In the genomic region with DNA sequence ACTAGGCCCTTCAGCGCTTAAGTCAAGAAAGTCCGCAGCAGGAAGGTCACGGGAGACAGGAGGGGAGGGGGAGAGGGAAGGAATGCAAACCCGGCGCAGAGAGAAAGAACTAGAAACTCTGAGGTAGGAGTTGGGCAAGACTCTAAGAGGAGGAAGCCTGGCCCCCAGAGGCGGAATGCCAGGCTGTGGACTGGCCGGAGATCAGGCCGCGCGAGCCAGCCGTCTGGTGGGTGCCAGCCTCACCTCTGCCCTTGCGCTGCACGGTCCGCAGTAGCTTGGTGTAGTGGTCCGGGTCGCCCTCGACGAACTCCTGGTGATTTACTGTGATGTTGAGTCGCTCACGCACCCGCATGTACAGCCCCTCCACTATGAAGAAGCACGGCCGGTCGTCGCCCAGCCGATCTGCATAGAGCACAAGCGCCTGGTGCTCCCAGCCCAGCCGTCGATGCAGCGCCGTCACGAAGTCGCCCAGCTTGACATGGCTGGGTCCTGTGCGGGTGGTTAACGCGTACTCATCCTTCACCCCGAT, we compare ENCODE assay signal across 8 mouse cellular contexts. TPM values are rescaled to one million over a fixed set of nuclear protein-coding genes. Genes with fewer than 3 reads are reported as not detected.
DNase-seq lines count a peak whose midpoint lies in the region; ATAC-seq lines count a peak whose summit lies in the region.

No protein-coding gene starts in this region.

- peaks cover 11% of the 10 kb centered on the region for H3K4me1 ChIP-seq in brown adipose tissue, adult 24 weeks (ENCODE audit: control insufficient read depth, insufficient read depth, insufficient read length, low read length)
- peaks cover 36% of the 10 kb centered on the region for H3K4me1 ChIP-seq in heart, embryonic 10.5 days

- H3K36me3 ChIP-seq in heart, embryonic 10.5 days, result no peaks in the 10 kb centered on the region

- peak overlapping the region; percentile 86 for H3K4me3 ChIP-seq in brown adipose tissue, adult 24 weeks (ENCODE audit: insufficient read depth, low read depth, low read length)
- H3K4me3 ChIP-seq in heart, embryonic 10.5 days, result peak overlapping the region; percentile 67

- peaks cover 69% of the 10 kb centered on the region for H3K27me3 ChIP-seq in heart, embryonic 10.5 days (ENCODE audit: insufficient read depth, poor library complexity, severe bottlenecking)

- ATAC-seq in megakaryocyte, adult 5-6 weeks (ENCODE audit: poor library complexity, severe bottlenecking), result peak; percentile 34

- H3K27ac ChIP-seq in brown adipose tissue, adult 24 weeks (replicated peaks; ENCODE audit: low read depth, low read length), result peak overlapping the region; percentile 84
- peak overlapping the region; percentile 81 for H3K27ac ChIP-seq in heart, embryonic 10.5 days

- DNase-seq in ZHBTc4 (ENCODE audit: low read depth, low spot score), result peak; percentile 68
- DNase-seq in heart, embryonic 10.5 days (ENCODE audit: low spot score), result no peak
- peak; percentile 43 for DNase-seq in kidney, postnatal 14 days
- DNase-seq in yolk sac, embryonic 10.5 days (ENCODE audit: low spot score), result peak; percentile 78
- no peak for DNase-seq in thymus, postnatal 4 days
- no peak for DNase-seq in layer of hippocampus, postnatal 36 days

- WGBS in heart, embryonic 10.5 days, result 7% methylated on average over 37 of the region's 37 CpGs

- no peaks in the 10 kb centered on the region for H3K9me3 ChIP-seq in heart, embryonic 10.5 days

RNA-seq across cellular contexts. Expression of gene Npr1, which starts 1.1 kb away (rescaled TPM):
- polyA plus RNA-seq in brown adipose tissue, adult 24 weeks (2012; ENCODE audit: insufficient read depth, insufficient read length, missing spikeins), result 18.0 and 27.9 TPM in 2 replicates
- polyA plus RNA-seq in heart, embryonic 10.5 days (2016; fragmentation: Nextera tagmentation; extraction: Ambion mirVana), result 7.1 and 8.7 TPM in 2 replicates
- total RNA-seq in megakaryocyte, adult 5-6 weeks (2015), result not detected in 2 replicates
- total RNA-seq in megakaryocyte, adult 5-6 weeks (2017), result 0.08 TPM in 1 of 2 replicates, not detected in the other
- total RNA-seq in layer of hippocampus, postnatal 36 days (2021), result 1 to 10 TPM; 4.6 to 6.1 TPM

RNA-seq across cellular contexts. Expression of gene Ilf2, which starts 11.3 kb away (rescaled TPM):
- polyA plus RNA-seq in brown adipose tissue, adult 24 weeks (2012; ENCODE audit: insufficient read depth, insufficient read length, missing spikeins), result 30.2 and 30.6 TPM in 2 replicates
- polyA plus RNA-seq in heart, embryonic 10.5 days (2016; fragmentation: Nextera tagmentation; extraction: Ambion mirVana), result 149 and 215 TPM in 2 replicates
- 51.8 and 57.3 TPM in 2 replicates for total RNA-seq in megakaryocyte, adult 5-6 weeks (2015)
- 103 and 111 TPM in 2 replicates for total RNA-seq in megakaryocyte, adult 5-6 weeks (2017)
- 10 to 100 TPM; 83.0 to 83.8 TPM for total RNA-seq in layer of hippocampus, postnatal 36 days (2021)

RNA-seq across cellular contexts. Expression of gene Snapin, which starts 26.2 kb away (rescaled TPM):
- polyA plus RNA-seq in brown adipose tissue, adult 24 weeks (2012; ENCODE audit: insufficient read depth, insufficient read length, missing spikeins), result 55.5 and 71.6 TPM in 2 replicates
- 71.7 and 74.4 TPM in 2 replicates for polyA plus RNA-seq in heart, embryonic 10.5 days (2016; fragmentation: Nextera tagmentation; extraction: Ambion mirVana)
- 41.6 and 47.3 TPM in 2 replicates for total RNA-seq in megakaryocyte, adult 5-6 weeks (2015)
- total RNA-seq in megakaryocyte, adult 5-6 weeks (2017), result 40.9 and 49.5 TPM in 2 replicates
- total RNA-seq in layer of hippocampus, postnatal 36 days (2021), result 10 to 100 TPM; 49.8 to 50.8 TPM

RNA-seq across cellular contexts. Expression of gene Ints3, which starts 31.2 kb away (rescaled TPM):
- polyA plus RNA-seq in brown adipose tissue, adult 24 weeks (2012; ENCODE audit: insufficient read depth, insufficient read length, missing spikeins), result 12.6 and 13.2 TPM in 2 replicates
- 31.0 and 36.7 TPM in 2 replicates for polyA plus RNA-seq in heart, embryonic 10.5 days (2016; fragmentation: Nextera tagmentation; extraction: Ambion mirVana)
- 13.7 and 14.7 TPM in 2 replicates for total RNA-seq in megakaryocyte, adult 5-6 weeks (2015)
- total RNA-seq in megakaryocyte, adult 5-6 weeks (2017), result 14.9 and 20.5 TPM in 2 replicates
- total RNA-seq in layer of hippocampus, postnatal 36 days (2021), result 10 to 100 TPM; 78.2 to 80.4 TPM

RNA-seq across cellular contexts. Expression of gene Chtop, which starts 44.7 kb away (rescaled TPM):
- 39.6 and 51.2 TPM in 2 replicates for polyA plus RNA-seq in brown adipose tissue, adult 24 weeks (2012; ENCODE audit: insufficient read depth, insufficient read length, missing spikeins)
- 120 and 136 TPM in 2 replicates for polyA plus RNA-seq in heart, embryonic 10.5 days (2016; fragmentation: Nextera tagmentation; extraction: Ambion mirVana)
- 97.7 and 99.3 TPM in 2 replicates for total RNA-seq in megakaryocyte, adult 5-6 weeks (2015)
- 85.7 and 88.3 TPM in 2 replicates for total RNA-seq in megakaryocyte, adult 5-6 weeks (2017)
- total RNA-seq in layer of hippocampus, postnatal 36 days (2021), result 100 to 1,000 TPM; 145 to 152 TPM

Comparison
In these comparisons a context has a peak if more than half of its experiments do, and no peak if none do; other contexts are left out.
1. DNase-seq: peak in ZHBTc4 (single experiment), kidney, postnatal 14 days (single experiment) and yolk sac, embryonic 10.5 days (single experiment); none in heart, embryonic 10.5 days (single experiment), thymus, postnatal 4 days (single experiment) and layer of hippocampus, postnatal 36 days (0 of 2).
2. RNA of gene Npr1, which starts 1.1 kb away (total RNA-seq): 4.6 to 6.1 TPM in layer of hippocampus, postnatal 36 days; 0.08 TPM in megakaryocyte, adult 5-6 weeks; every median in the first group is over 4 times any median in the second.